Comparison of ENCODE assay signal across 8 mouse cellular contexts in the genomic region with DNA sequence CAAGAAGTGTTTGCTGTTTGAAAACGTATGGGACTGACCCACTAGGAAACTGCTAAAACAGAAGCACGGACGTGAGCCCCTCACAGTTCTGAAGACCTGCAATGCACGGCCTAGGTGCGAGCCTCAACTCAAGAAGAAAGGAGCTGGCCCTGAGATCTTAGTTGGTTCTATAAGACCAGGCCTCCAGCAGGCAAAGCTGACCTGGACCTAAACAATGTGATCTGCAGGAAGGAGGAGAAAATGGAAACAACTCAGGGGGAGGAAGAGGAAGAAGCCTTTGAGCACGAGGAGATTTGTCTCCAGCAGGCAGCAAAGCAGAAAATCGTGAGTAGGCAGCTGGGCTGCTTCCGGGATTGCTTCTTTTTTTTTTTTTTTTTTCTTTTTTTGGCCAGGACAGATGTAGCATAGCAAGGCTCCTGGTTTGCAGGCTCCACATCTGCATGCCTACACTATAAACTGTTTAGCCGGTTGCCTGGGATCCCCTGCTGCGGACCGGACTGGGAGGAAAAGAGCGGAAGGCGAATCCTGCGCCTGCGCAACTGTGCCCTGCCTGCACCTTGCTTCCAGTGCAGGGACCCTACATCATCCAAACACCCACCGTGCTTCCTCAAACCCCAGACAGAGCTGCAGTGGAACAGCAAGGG. TPM values are rescaled to one million over a fixed set of nuclear protein-coding genes. Genes with fewer than 3 reads are reported as not detected.
DNase-seq lines count a peak whose midpoint lies in the region; TF ChIP-seq lines count a peak whose summit lies in the region.

No protein-coding gene starts in this region.

- peak overlapping the region; percentile 32; the same call in 1 of the 2 replicates for H3K27ac ChIP-seq in layer of hippocampus, adult 2 months

- H3K4me3 ChIP-seq in layer of hippocampus, adult 2 months: no peak overlapping the region; the same call in 1 of the 2 replicates

- DNase-seq in layer of hippocampus, adult 2 months (ENCODE audit: low spot score in 2 of 2): no peak
- DNase-seq in layer of hippocampus, postnatal 36 days: no peak
- peak; percentile 41 for DNase-seq in brain, adult 2 months (ENCODE audit: low read depth, low spot score)
- peak; percentile 31 for DNase-seq in heart, postnatal 4 days
- peak; percentile 58 for DNase-seq in naive thymus-derived CD4-positive, alpha-beta T cell, adult 2 months (ENCODE audit: low read depth)
- no peak for DNase-seq in ovary, postnatal 14 days (ENCODE audit: low spot score)
- no peak for DNase-seq in adrenal gland, postnatal 10 days
- DNase-seq in cerebellum, postnatal 4 days (ENCODE audit: low spot score in 2 of 2): no peak

- no peak for TF ChIP-seq CTCF in layer of hippocampus, adult 2 months (conservative IDR thresholded peaks at IDR 0.05)

RNA-seq across cellular contexts. Expression of gene Rgs10, which starts 39.3 kb away (rescaled TPM):
- total RNA-seq in layer of hippocampus, adult 2 months (2021): 10 to 100 TPM; 43.4 to 44.1 TPM
- 10 to 100 TPM; 44.3 to 47.8 TPM for total RNA-seq in layer of hippocampus, postnatal 36 days (2021)
- total RNA-seq in heart, postnatal 4 days (2021): 1 to 10 TPM; 8.4 to 9.5 TPM
- total RNA-seq in adrenal gland, postnatal 10 days (2021): 10 to 100 TPM; 13.4 to 14.2 TPM

Comparison
In these comparisons a context has a peak if more than half of its experiments do, and no peak if none do; other contexts are left out.
1. DNase-seq: peak in brain, adult 2 months (single experiment), heart, postnatal 4 days (single experiment) and naive thymus-derived CD4-positive, alpha-beta T cell, adult 2 months (single experiment); none in layer of hippocampus, adult 2 months (0 of 2), layer of hippocampus, postnatal 36 days (0 of 2), ovary, postnatal 14 days (single experiment), adrenal gland, postnatal 10 days (single experiment) and cerebellum, postnatal 4 days (0 of 2).